Mouse (Mus musculus) urinary bladder, postnatal 14 days (tissue): ENCODE measurements around the gene Cd5.

Experiments
- DNase-seq: peaks from one replicate; pipeline ENCODE4 v3.0.0; 2021; ENCODE audit warnings: low spot score

The Cd5 gene

GRCm38 (mm10) chr19:10738811-10739210 is at the start of gene Cd5:
Gene Cd5 (minus strand): TSS chr19:10739002.
- DNase-seq, result no peak

- no peak for DNase-seq
Measured at GRCm38 (mm10) chr19:10788242-10788641, 49.4 kb upstream of the Cd5 start.

DNA sequence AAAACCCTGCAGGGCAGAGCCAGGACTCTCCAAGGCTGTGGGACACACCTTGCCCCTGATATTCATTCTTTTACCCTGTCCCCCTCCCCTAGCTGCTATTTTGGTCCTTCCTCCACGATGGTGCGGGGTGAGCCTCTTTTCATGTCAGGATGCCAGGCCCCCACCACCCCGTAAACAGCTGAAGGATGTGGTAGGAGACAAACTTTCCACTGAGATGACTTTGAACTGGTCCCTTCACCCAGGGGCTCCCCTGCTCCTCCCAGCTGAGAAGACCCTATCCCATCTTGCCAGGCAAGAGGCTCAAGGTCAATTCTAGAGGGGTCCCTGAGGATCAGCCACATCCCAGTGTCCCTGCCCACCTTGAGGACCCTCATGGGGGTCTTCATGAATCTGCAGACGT is 48.6 kb upstream of the Cd5 start:
- DNase-seq, result no peak

- DNase-seq, result peak; percentile 56
Measured at GRCm38 (mm10) chr19:10786753-10787152, 48.0 kb upstream of the Cd5 start.

DNA sequence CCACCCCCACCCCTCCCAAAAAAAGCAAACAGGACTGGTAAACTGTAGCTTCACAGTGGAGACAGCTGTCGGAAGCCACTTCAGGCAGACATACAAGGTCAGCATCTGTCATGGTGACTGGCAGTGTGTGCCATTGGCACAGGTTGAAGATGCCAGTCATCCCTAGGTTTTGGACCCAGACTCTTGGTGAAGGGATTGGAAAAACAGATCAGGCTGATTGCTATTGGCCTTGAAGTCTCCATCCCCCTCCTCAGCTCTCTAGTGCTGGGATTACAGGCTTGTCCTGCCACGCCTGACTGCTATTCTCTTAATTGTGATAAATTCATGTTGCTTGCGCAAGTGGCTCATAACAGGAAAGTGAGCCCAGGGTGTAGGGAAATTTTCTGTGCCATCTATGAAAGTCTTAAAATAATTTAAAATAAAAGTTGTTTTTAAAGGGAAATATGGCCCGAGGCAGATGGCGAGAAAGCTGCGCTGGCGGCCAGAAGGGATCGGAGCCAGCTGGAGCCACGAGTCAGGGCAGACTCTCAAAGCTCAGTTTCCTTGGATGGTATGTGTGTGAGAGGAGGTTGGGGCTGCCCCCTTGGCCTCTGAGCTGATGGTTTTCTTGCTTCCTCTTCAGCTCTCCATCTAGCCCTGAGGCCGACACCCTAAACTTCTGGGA is 46.1 kb upstream of the Cd5 start:
- no peak for DNase-seq

- DNase-seq, result no peak
Measured at GRCm38 (mm10) chr19:10784061-10784460, 45.3 kb upstream of the Cd5 start.

DNA sequence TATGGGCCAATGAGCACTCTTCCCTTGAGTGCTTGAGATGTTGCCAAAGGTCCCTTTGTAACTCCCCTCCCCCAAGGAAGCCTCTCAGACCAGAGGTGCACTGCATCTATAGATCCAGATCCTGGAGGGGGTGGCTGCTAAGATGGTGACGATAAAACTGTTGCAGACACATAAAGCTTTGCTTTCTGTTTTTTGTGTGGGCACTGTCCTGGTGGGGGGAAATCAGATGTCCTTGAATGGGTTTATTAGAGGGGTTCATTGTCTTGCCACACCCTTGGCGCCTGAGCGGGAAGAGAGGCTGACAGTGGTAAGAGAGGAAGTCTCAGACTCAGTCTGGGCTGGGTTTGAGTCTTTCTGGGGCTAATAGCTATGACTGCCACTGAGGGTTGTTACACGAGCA is 44.4 kb upstream of the Cd5 start:
- DNase-seq, result no peak

DNA sequence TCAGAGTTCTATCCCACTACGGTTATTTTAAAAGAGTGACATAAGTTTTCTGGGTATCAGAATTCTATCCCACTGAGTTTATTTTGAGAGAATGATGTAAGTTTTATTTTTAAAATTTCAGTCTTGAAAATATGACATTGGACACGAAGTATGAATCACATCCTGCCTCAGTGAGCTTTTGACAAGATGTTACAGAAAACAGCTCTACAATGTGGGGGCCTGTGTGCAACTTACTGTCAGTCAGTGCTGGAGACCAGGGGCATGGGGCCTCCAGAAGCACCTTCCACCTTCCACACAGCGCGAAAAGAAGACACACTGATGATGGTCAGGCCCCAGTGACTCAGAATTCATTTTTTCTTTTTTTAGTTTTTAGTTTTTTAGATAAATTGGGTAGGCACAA is 42.8 kb upstream of the Cd5 start:
- DNase-seq, result no peak

GRCm38 (mm10) chr19:10776906-10777305 is 38.1 kb upstream of the Cd5 start:
- DNase-seq, result no peak

GRCm38 (mm10) chr19:10774141-10774540 is 35.3 kb upstream of the Cd5 start:
- no peak for DNase-seq

DNA sequence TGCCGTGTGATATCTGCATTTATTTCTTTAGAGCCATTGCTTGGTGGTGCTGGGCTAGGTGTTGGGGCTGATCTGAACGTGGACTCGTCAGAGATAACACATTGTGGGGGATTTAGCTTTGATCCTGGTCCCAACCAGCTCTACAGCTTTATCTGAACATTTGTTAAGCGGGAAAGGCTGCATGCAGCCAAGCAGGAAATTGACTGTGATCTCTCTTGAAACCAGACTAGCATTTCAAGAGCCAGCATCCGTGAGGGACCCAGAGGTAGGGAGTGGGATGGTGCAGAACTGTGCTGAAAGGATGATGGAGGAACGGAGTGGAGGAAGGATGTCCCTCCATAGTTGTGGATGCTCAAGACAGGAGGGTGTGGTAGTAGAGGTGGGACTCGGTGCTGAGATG is 34.6 kb upstream of the Cd5 start:
- no peak for DNase-seq

GRCm38 (mm10) chr19:10772866-10773265 is 34.1 kb upstream of the Cd5 start:
- DNase-seq, result no peak

DNA sequence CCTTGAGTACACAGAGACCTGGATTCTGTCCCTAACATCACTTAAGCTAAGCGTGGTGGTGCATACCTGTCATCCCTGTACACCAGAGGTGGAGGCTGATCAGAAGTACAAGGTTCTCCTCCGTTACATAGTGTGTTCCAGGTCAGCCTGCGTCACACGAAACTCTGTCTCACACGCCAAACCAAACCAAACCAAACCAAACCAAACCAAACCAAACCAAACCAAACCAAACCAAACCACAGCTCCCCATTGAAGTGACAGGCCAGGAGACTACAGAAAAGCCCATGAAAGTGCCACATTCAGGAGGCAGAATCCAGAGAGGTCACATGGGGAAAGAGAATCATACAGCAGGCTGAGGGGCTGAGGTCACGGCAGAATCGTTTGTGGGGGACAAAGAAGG is 33.2 kb upstream of the Cd5 start:
- no peak for DNase-seq

- no peak for DNase-seq
Measured at GRCm38 (mm10) chr19:10769429-10770195, 30.8 kb upstream of the Cd5 start.

GRCm38 (mm10) chr19:10768694-10769428 is 30.1 kb upstream of the Cd5 start:
- no peak for DNase-seq

DNA sequence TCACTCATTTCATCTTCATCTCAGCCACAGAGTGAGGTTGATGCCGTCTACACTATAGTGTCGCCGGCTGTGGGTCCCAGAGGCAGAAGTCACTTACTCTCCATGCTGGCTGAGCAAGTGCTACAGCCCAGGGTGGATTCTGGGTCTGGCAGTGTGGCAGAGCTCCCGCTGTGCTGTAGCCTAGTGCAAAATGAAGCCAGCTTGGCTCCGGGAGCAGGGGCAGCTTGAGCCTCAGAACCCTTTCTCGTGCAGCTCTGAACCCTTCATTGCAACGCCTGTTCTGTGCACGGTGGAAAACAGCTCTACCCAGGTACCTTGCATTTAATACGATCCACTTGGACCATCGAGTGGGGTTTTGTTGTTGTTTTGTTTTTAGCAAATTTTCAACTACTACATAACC is 28.8 kb upstream of the Cd5 start:
- DNase-seq, result no peak

DNA sequence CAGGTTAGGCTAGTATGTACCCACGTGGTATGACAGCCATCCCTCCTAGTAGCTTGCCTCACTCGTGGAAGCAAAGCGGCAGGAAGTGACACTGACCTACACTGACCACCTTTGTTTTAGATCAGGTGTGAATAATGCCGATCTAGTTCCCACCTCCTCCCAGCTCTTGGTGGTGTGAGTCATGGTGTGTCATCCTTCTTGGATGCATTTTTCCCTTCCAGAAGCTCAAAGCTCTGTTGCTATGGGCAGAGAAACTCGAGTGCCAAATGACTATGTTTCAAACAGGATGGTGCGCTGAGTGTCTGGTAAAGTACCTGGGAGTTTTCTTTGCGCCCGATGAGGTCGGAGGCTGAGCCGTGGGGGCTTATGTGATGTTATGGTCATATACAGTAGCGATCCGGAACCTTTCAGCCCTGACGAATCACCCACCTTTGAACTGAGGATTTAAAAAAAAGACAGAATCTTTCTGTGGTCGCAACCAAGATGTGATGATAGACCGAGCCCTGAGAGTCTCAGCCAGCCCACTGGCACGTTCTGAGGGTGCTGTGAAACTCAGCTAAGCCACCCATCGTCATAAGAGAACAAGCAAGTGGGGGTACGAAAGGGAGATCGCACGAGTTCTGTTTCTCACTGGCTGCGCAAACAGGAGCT is 24.7 kb upstream of the Cd5 start:
- DNase-seq, result no peak

DNA sequence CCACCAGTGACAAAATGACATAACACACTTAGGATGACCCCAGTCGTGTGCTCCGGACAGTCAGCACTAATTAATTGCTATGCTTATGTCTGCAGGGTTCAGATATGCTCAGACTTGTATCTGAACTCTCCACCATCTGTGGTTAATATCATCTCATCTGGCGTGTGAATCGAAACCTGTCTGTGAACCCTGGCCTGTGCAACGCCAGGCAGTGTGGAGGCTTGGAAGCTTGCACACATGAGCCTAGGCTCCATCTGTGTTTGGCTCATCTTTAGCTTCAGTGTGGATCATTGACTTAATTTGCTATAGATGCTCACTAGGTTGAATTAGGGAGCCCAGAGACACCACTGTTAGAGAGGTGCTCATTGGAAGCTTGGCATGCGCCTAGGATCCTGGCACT is 23.7 kb upstream of the Cd5 start:
- DNase-seq, result no peak

GRCm38 (mm10) chr19:10761794-10762415 is 23.1 kb upstream of the Cd5 start:
- no peak for DNase-seq

- DNase-seq, result no peak
Measured at GRCm38 (mm10) chr19:10759983-10760831, 21.4 kb upstream of the Cd5 start.

- DNase-seq, result no peak
Measured at GRCm38 (mm10) chr19:10759525-10759924, 20.7 kb upstream of the Cd5 start.
